Mouse (Mus musculus) heart, postnatal 0 days (tissue): Measurements from ENCODE around the gene Desi1.

Source experiments
- CTCF ChIP-seq: IDR thresholded peaks from 2 replicates; pipeline ENCODE4 v1.5.1; 2016; ENCODE audit warnings: antibody characterized with exemption, control low read depth, low read depth
- EP300 ChIP-seq: IDR thresholded peaks from 2 replicates; pipeline ENCODE4 v1.6.1; 2016; ENCODE audit warnings: antibody characterized with exemption, low read depth

- TF ChIP-seq CTCF (no peak), EP300 (no peak)
Observed at GRCm38 (mm10) chr15:82027726-82028125, 5.9 kb downstream of the Desi1 start.
